Mouse (Mus musculus) Patski (cell line): Measurements from ENCODE around the gene Gps1. TPM values are rescaled to one million over a fixed set of nuclear protein-coding genes. Genes with fewer than 3 reads are reported as not detected.
"Not testable (repeated sequence)": the region's sequence is repeated elsewhere in the genome, so short reads cannot be mapped to it uniquely, and the experiment has no call there.

ENCODE experiments used
- ATAC-seq: fragments of 100-300 bp; one replicate; pipeline ENCODE4 v1.8.0; 2021
- CTCF ChIA-PET: fragments of 350-600 bp; sonication (Branson Sonifier 250); formaldehyde crosslinking; loops from one replicate; lab custom pipeline; 2022; ENCODE audit warnings: inconsistent platforms; lab: Charles Lee
- POLR2A ChIA-PET: fragments of 350-600 bp; sonication (Branson Sonifier 250); formaldehyde crosslinking; loops from one replicate; lab custom pipeline; 2022; ENCODE audit warnings: antibody characterized with exemption, inconsistent platforms; lab: Charles Lee
- DNase-seq: peaks from one replicate; pipeline ENCODE4 v3.0.0-alpha.2; 2011; ENCODE audit warnings: low read depth, low spot score
- H3K27me3 ChIP-seq: fragments of 371-371 bp; one replicate; pipeline ENCODE4 v1.5.1; 2021
- CTCF ChIP-seq: fragments of 100-300 bp; IDR thresholded peaks from one replicate; pipeline ENCODE4 v1.5.1; 2021
- in situ Hi-C: fragments of 300-500 bp; cut with MboI; formaldehyde crosslinking; loops from 3 replicates; pipeline ENCODE4 v1.11.1; 2018; ENCODE audit warnings: low pct_unique_long_range_greater_than_20kb, mixed read lengths
- polyA plus RNA-seq: library from polyadenylated mRNA; unstranded; gene quantifications from one replicate; pipeline ENCODE4 v1.2.3, GENCODE M21; 2021

Gene Gps1
- polyA plus RNA-seq, 1 experiment from 2014 or later: 138 TPM

DNA sequence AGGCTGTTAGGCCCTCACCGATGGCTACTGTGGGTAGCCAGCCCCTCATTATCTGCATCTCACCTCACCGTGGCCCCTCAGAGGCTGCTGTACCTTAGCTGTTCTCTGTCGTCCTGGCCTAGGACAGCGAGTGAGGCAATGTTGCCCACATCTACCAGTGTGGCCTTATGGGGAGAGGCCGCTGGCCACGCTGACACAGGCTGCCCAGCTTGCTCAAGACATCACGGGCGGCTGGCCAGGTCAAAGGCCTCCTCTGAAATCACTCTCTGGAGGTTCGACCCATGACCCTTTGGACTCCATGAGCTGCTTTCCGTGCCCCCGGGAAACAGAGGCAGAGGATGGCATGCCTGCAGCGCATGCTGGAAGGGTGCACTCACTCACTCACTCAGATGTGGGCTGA, 46.6 kb downstream of the Gps1 start:
- H3K27me3 ChIP-seq: no peaks in the 10 kb centered on the region
- no peak for ATAC-seq
- no peak for DNase-seq
- POLR2A ChIA-PET: no interaction called here
- no peak for TF ChIP-seq CTCF
- CTCF ChIA-PET: no interaction called here
- in situ Hi-C loops: no loop called here

GRCm38 (mm10) chr11:120831659-120832440, 47.8 kb downstream of the Gps1 start:
- in situ Hi-C loops: no loop called here
- ATAC-seq: no peak
- DNase-seq: no peak
- TF ChIP-seq CTCF: no peak
- ChIA-PET POLR2A (no interaction called here), CTCF (no interaction called here)
- H3K27me3 ChIP-seq: no peaks in the 10 kb centered on the region

GRCm38 (mm10) chr11:120832962-120833361, 48.9 kb downstream of the Gps1 start:
- H3K27me3 ChIP-seq, ATAC-seq, in situ Hi-C loops, CTCF ChIA-PET, DNase-seq: not testable (repeated sequence)
- POLR2A ChIA-PET: interaction anchor here (1.0 kb wide), 1 partner anchor 10 kb away, joined by 3 read pairs; no protein-coding TSS in a partner anchor

- in situ Hi-C loops: no loop called here
- ATAC-seq: no peak
- no peaks in the 10 kb centered on the region for H3K27me3 ChIP-seq
- ChIA-PET CTCF (no interaction called here), POLR2A (interaction anchor here (0.7 to 1.0 kb wide), 2 partner anchors 10 to 11 kb away, joined by 3 to 4 read pairs; no protein-coding TSS in a partner anchor)
- TF ChIP-seq CTCF: no peak
- no peak for DNase-seq
These were observed 49.6 kb downstream of the Gps1 start for GRCm38 (mm10) chr11:120833555-120834280.

Other genes with a start within 250 kb of the Gps1 start
- 78.0 TPM for gene Mcrip1, start 234.5 kb upstream of the Gps1 start, polyA plus RNA-seq
- gene Ppp1r27, start 233.1 kb upstream of the Gps1 start, polyA plus RNA-seq: not detected
- 661 TPM for gene P4hb, start 211.0 kb upstream of the Gps1 start, polyA plus RNA-seq
- gene Arhgdia, start 202.6 kb upstream of the Gps1 start, polyA plus RNA-seq: 439 TPM
- 118 TPM for gene Alyref, start 185.9 kb upstream of the Gps1 start, polyA plus RNA-seq
- gene Anapc11, start 185.9 kb upstream of the Gps1 start, polyA plus RNA-seq: 82.8 TPM
- 0.59 TPM for gene Npb, start 175.8 kb upstream of the Gps1 start, polyA plus RNA-seq
- 108 TPM for gene Pcyt2, start 166.3 kb upstream of the Gps1 start, polyA plus RNA-seq
- gene Sirt7, start 159.0 kb upstream of the Gps1 start, polyA plus RNA-seq: 30.1 TPM
- gene Mafg, start 150.7 kb upstream of the Gps1 start, polyA plus RNA-seq: 54.6 TPM
- 6.7 TPM for gene Pycr1, start 140.5 kb upstream of the Gps1 start, polyA plus RNA-seq
- gene Myadml2, start 136.1 kb upstream of the Gps1 start, polyA plus RNA-seq: not detected
- gene Notum, start 123.1 kb upstream of the Gps1 start, polyA plus RNA-seq: 0.21 TPM
- gene Aspscr1, start 111.3 kb upstream of the Gps1 start, polyA plus RNA-seq: 54.9 TPM
- 21.7 TPM for gene Cenpx, start 70.5 kb upstream of the Gps1 start, polyA plus RNA-seq
- 50.6 TPM for gene Lrrc45, start 70.3 kb upstream of the Gps1 start, polyA plus RNA-seq
- 10.0 TPM for gene Rac3, start 62.8 kb upstream of the Gps1 start, polyA plus RNA-seq
- gene Dcxr, start 57.0 kb upstream of the Gps1 start, polyA plus RNA-seq: 17.2 TPM
- gene Cbr2, start 52.2 kb upstream of the Gps1 start, polyA plus RNA-seq: 17.0 TPM
- 57.8 TPM for gene Hmga1b, start 21.5 kb upstream of the Gps1 start, polyA plus RNA-seq
- gene Rfng, start 65 bp upstream of the Gps1 start, polyA plus RNA-seq: 17.1 TPM
- gene Dus1l, start 12.1 kb downstream of the Gps1 start, polyA plus RNA-seq: 46.0 TPM
- gene Fasn, start 40.3 kb downstream of the Gps1 start, polyA plus RNA-seq: 139 TPM
- 8.4 TPM for gene Ccdc57, start 148.6 kb downstream of the Gps1 start, polyA plus RNA-seq
- gene Slc16a3, start 164.2 kb downstream of the Gps1 start, polyA plus RNA-seq: 0.39 TPM
- gene Csnk1d, start 207.1 kb downstream of the Gps1 start, polyA plus RNA-seq: 144 TPM